Comparison of ENCODE assay signal across 10 mouse cellular contexts in the genomic region with DNA sequence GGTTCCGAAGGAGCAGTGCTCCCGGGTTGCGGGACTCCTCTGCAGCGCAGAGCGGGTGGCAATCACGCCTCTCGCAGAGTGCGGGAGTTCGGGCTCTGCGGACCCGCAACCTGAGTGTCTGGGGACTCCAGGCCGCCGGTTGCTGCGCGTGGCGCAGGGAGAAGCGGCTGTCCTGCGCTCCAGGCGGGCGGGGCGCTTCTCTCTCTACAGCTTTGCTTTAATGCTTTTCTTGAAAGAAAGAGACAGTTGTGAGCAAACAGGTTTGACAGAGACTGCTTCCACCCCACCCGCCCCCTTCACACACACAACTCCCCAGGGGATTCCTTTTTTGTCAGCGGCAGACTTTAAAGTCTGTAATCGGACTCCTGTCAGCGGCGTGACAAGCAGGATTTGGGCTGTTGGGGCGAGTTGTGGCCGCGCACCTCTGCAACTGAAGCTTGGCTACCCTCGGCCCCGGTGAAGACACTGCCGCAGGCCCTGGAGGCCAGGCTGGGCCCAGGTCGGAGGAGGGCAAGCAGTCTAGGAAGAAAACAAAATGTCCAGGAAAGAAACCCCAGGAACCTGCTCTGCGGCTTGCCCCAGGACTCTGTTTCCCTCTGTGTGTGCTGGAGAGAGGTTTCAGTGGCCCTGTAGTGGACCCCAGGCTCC. TPM values are rescaled to one million over a fixed set of nuclear protein-coding genes. Genes with fewer than 3 reads are reported as not detected.
DNase-seq lines count a peak whose midpoint lies in the region; ATAC-seq and TF ChIP-seq lines count a peak whose summit lies in the region.
"Had no signal": no experiment of that assay in that cellular context is flagged by ENCODE, and none has a peak within 500 bp of the region (broad histone marks: within the 10 kb centered on the region; RNA-seq: fewer than 3 reads in every experiment).

No protein-coding gene starts in this region.

- no peaks in the 10 kb centered on the region for H3K36me3 ChIP-seq in heart, embryonic 14.5 days (ENCODE audit: control insufficient read depth, insufficient read depth, low read length)
- H3K36me3 ChIP-seq in hindbrain, embryonic 13.5 days, result no peaks in the 10 kb centered on the region
- H3K36me3 ChIP-seq in midbrain, postnatal 0 days (ENCODE audit: insufficient read depth, low read length), result no peaks in the 10 kb centered on the region

- no peak overlapping the region for H3K9ac ChIP-seq in heart, embryonic 14.5 days (ENCODE audit: low read length)
- H3K9ac ChIP-seq in hindbrain, embryonic 13.5 days, result peak overlapping the region; percentile 43; the same call in 1 of the 2 replicates
- peak overlapping the region; percentile 52 for H3K9ac ChIP-seq in midbrain, postnatal 0 days (replicated peaks; ENCODE audit: low read length, poor library complexity, severe bottlenecking)

- ATAC-seq in heart, embryonic 14.5 days (ENCODE audit: insufficient number of reproducible peaks, insufficient read depth, low FRiP score, low read depth), result no peak
- no peak for ATAC-seq in hindbrain, embryonic 13.5 days (ENCODE audit: low FRiP score)
- ATAC-seq in midbrain, postnatal 0 days (ENCODE audit: low FRiP score), result no peak

- H3K4me1 ChIP-seq in heart, embryonic 14.5 days (ENCODE audit: control insufficient read depth in 2 of 2, insufficient read depth in 2 of 2, low read length in 2 of 2), result peaks cover 0 to 9% of the 10 kb centered on the region in 2 experiments; a peak in 2 of 4 replicates
- peaks cover 56% of the 10 kb centered on the region for H3K4me1 ChIP-seq in hindbrain, embryonic 13.5 days (replicated peaks)
- H3K4me1 ChIP-seq in midbrain, postnatal 0 days (ENCODE audit: insufficient read depth, low read length), result no peaks in the 10 kb centered on the region

- WGBS in heart, embryonic 14.5 days, result under 1% methylated on average over 34 of the region's 34 CpGs
- under 1% methylated on average over 34 of the region's 34 CpGs for WGBS in hindbrain, embryonic 13.5 days
- 1% methylated on average over 34 of the region's 34 CpGs for WGBS in midbrain, postnatal 0 days

- no peak overlapping the region for H3K27ac ChIP-seq in heart, embryonic 14.5 days (replicated peaks in 1 of 2; ENCODE audit: control insufficient read depth in 1 of 2, insufficient read depth in 1 of 2, low read depth in 2 of 2, low read length in 2 of 2)
- peak overlapping the region; percentile 78 for H3K27ac ChIP-seq in hindbrain, embryonic 13.5 days
- peak overlapping the region; percentile 84 for H3K27ac ChIP-seq in midbrain, postnatal 0 days (ENCODE audit: low read depth, low read length)

- H3K27me3 ChIP-seq in heart, embryonic 14.5 days (ENCODE audit: control insufficient read depth, insufficient read depth, low read length), result peaks cover 99% of the 10 kb centered on the region
- peaks cover 97% of the 10 kb centered on the region for H3K27me3 ChIP-seq in hindbrain, embryonic 13.5 days
- H3K27me3 ChIP-seq in midbrain, postnatal 0 days (ENCODE audit: insufficient read depth, low read length), result peaks cover 44% of the 10 kb centered on the region

- H3K4me2 ChIP-seq in heart, embryonic 14.5 days (ENCODE audit: low read length), result peak overlapping the region; percentile 18; the same call in 1 of the 2 replicates
- peak overlapping the region; percentile 43 for H3K4me2 ChIP-seq in hindbrain, embryonic 13.5 days
- H3K4me2 ChIP-seq in midbrain, postnatal 0 days (ENCODE audit: low read depth, low read length, poor library complexity, severe bottlenecking), result peak overlapping the region; percentile 43

- no peak for DNase-seq in heart, postnatal 36 days
- peak; percentile 84 for DNase-seq in ZHBTc4 (ENCODE audit: low read depth, low spot score)
- DNase-seq in midbrain, postnatal 0 days (ENCODE audit: low spot score), result no peak
- DNase-seq in urinary bladder, postnatal 4 days (ENCODE audit: low spot score in 2 of 2), result no peak
- no peak for DNase-seq in ovary, postnatal 10 days (ENCODE audit: low spot score)
- no peak for DNase-seq in layer of hippocampus, adult 18-20 months (ENCODE audit: low spot score in 2 of 2)
- DNase-seq: heart, postnatal 10 days had no signal

- TF ChIP-seq CTCF in midbrain, postnatal 0 days (IDR thresholded peaks at IDR 0.05), result no peak

- intact Hi-C loops in heart, postnatal 36 days (cut with DNase I), result no loop called here

- no peaks in the 10 kb centered on the region for H3K9me3 ChIP-seq in heart, embryonic 14.5 days (ENCODE audit: control insufficient read depth, low read length)
- no peaks in the 10 kb centered on the region for H3K9me3 ChIP-seq in hindbrain, embryonic 13.5 days
- H3K9me3 ChIP-seq in midbrain, postnatal 0 days (ENCODE audit: low read length), result no peaks in the 10 kb centered on the region

- H3K4me3 ChIP-seq in heart, embryonic 14.5 days (ENCODE audit: control insufficient read depth in 1 of 2, insufficient read depth in 1 of 2, low read depth in 1 of 2, low read length in 2 of 2), result peak overlapping the region in 1 of 2 experiments; percentile 9; a peak in 1 of 4 replicates
- H3K4me3 ChIP-seq in hindbrain, embryonic 13.5 days, result peak overlapping the region; percentile 26
- peak overlapping the region; percentile 40 for H3K4me3 ChIP-seq in midbrain, postnatal 0 days (ENCODE audit: low read depth, low read length)

RNA-seq across cellular contexts. Expression of a gene that starts 4.3 kb away (rescaled TPM):
- polyA plus RNA-seq in heart, embryonic 14.5 days (2014; fragmentation: Nextera tagmentation; extraction: Ambion mirVana), result not detected in 2 replicates
- total RNA-seq in heart, postnatal 36 days (2021), result not detected
- polyA plus RNA-seq in hindbrain, embryonic 13.5 days (2015; fragmentation: Nextera tagmentation; extraction: Ambion mirVana), result 23.9 and 24.5 TPM in 2 replicates
- total RNA-seq in midbrain, postnatal 0 days (2014; rRNA removed), result 23.3 and 33.5 TPM in 2 replicates
- 45.7 and 46.8 TPM in 2 replicates for polyA plus RNA-seq in midbrain, postnatal 0 days (2015; fragmentation: Nextera tagmentation; extraction: Ambion mirVana)
- not detected for total RNA-seq in layer of hippocampus, adult 18-20 months (2021)
- total RNA-seq: heart, postnatal 10 days had no signal
- polyA plus RNA-seq: thymus, postnatal 0 days had no signal

Comparison
In these comparisons a context has a peak if more than half of its experiments do, and no peak if none do; other contexts are left out.
1. H3K27ac ChIP-seq: peak in hindbrain, embryonic 13.5 days (single experiment) and midbrain, postnatal 0 days (single experiment); none in heart, embryonic 14.5 days (0 of 2).
2. RNA of a gene that starts 4.3 kb away (total RNA-seq): 23.3 to 33.5 TPM in midbrain, postnatal 0 days; not detected in layer of hippocampus, adult 18-20 months and not detected in heart, postnatal 36 days; every median in the first group is over 10 times any median in the second.
3. Peak in every context shown above with its lines, with median percentiles within 50 percentile points of each other: H3K4me2 ChIP-seq.